Mouse (Mus musculus) kidney, embryonic 15.5 days (tissue): Measurements from ENCODE around the gene Ercc8. TPM values are rescaled to one million over a fixed set of nuclear protein-coding genes. Genes with fewer than 3 reads are reported as not detected.
A peak's percentile ranks its signal among the peaks of the same experiment; 100 is the strongest.

ENCODE experiments used
- ATAC-seq: fragments of 200-750 bp; cut with Nextera tagmentation; replicated peaks from 2 replicates; pipeline ENCODE4 v1.8.0; 2017; ENCODE audit warnings: moderate TSS enrichment; ENCODE audit not compliant: low FRiP score
- H3K27ac ChIP-seq: fragments of 300-500 bp; sonication (generic); 2 replicates; pipeline ENCODE4 v1.5.1; 2015; ENCODE audit warnings: mild to moderate bottlenecking, inconsistent platforms
- H3K27me3 ChIP-seq: fragments of 300-500 bp; sonication (generic); 2 replicates; pipeline ENCODE4 v1.6.1; 2015; ENCODE audit warnings: inconsistent platforms
- H3K36me3 ChIP-seq: fragments of 300-500 bp; sonication (generic); 2 replicates; pipeline ENCODE4 v1.6.1; 2015; ENCODE audit warnings: inconsistent platforms
- H3K4me1 ChIP-seq: fragments of 300-500 bp; sonication (generic); 2 replicates; pipeline ENCODE4 v1.6.1; 2015; ENCODE audit warnings: inconsistent platforms
- H3K4me2 ChIP-seq: fragments of 300-500 bp; sonication (generic); 2 replicates; pipeline ENCODE4 v1.6.1; 2015; ENCODE audit warnings: moderate library complexity, mild to moderate bottlenecking, inconsistent platforms
- H3K4me3 ChIP-seq: fragments of 300-500 bp; sonication (generic); replicated peaks from 2 replicates; pipeline ENCODE4 v1.5.1; 2015; ENCODE audit warnings: mild to moderate bottlenecking, inconsistent platforms
- H3K9ac ChIP-seq: fragments of 300-500 bp; sonication (generic); 2 replicates; pipeline ENCODE4 v1.6.1; 2015; ENCODE audit warnings: mild to moderate bottlenecking, inconsistent platforms
- H3K9me3 ChIP-seq: fragments of 300-500 bp; sonication (generic); replicated peaks from 2 replicates; pipeline ENCODE4 v1.6.1; 2016; ENCODE audit warnings: inconsistent platforms
- WGBS: fragments of 180-500 bp; shearing (Covaris S2); methylation state at CpG from one replicate; pipeline ENCODE4 v1.1.7; 2015; ENCODE audit warnings: mixed read lengths; 5-methylcytosine and 5-hydroxymethylcytosine counted together
- polyA plus RNA-seq: library from polyadenylated mRNA; unstranded; fragments of >200 nt; fragmentation: Nextera tagmentation; extraction: Ambion mirVana; gene quantifications from 2 replicates; pipeline ENCODE4 v1.2.1, GENCODE M21; 2015

Gene Ercc8
- polyA plus RNA-seq, 1 experiment from 2014 or later = 16.7 TPM

- no peak overlapping the region for H3K9ac ChIP-seq
- 71% methylated on average over 2 of the region's 2 CpGs for WGBS
- H3K27me3 ChIP-seq = 0 out of 2 replicates have a peak, but pooled peaks cover 3% of the 10 kb centered on the region
- H3K9me3 ChIP-seq = no peaks in the 10 kb centered on the region
- H3K4me1 ChIP-seq = no peaks in the 10 kb centered on the region
- no peak overlapping the region for H3K4me2 ChIP-seq
- H3K36me3 ChIP-seq = no peaks in the 10 kb centered on the region
- ATAC-seq = no peak
- no peak overlapping the region for H3K27ac ChIP-seq
- no peak overlapping the region for H3K4me3 ChIP-seq
These were observed 48.9 kb downstream of the Ercc8 start for GRCm38 (mm10) chr13:108207447-108207846.

DNA sequence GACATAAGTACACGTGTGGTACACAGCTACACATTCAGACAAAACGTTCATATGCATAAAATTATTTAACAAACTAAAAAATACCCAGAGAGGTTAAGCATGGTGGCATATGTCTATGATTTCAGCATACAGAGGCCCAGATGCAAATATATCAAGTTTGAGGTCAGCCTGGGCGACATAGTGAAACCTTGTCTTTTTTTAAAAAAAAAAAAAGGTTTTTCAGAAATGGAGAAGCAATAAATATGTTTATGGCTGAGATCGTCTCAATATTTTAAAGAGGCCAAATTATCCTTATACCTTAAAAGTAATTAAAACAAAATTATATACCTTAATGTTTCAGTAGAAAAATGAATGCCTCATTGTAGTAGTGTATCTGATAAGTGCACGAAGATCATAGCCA lies 49.6 kb downstream of the Ercc8 start:
- WGBS = 70% methylated on average over 5 of the region's 5 CpGs
- ATAC-seq = no peak
- peaks cover 3% of the 10 kb centered on the region; the same call in 1 of the 2 replicates for H3K27me3 ChIP-seq
- no peak overlapping the region for H3K4me3 ChIP-seq
- H3K36me3 ChIP-seq = no peaks in the 10 kb centered on the region
- H3K9me3 ChIP-seq = no peaks in the 10 kb centered on the region
- H3K9ac ChIP-seq = no peak overlapping the region
- H3K4me2 ChIP-seq = no peak overlapping the region
- no peak overlapping the region for H3K27ac ChIP-seq
- H3K4me1 ChIP-seq = peaks cover 1% of the 10 kb centered on the region; the same call in 1 of the 2 replicates

DNA sequence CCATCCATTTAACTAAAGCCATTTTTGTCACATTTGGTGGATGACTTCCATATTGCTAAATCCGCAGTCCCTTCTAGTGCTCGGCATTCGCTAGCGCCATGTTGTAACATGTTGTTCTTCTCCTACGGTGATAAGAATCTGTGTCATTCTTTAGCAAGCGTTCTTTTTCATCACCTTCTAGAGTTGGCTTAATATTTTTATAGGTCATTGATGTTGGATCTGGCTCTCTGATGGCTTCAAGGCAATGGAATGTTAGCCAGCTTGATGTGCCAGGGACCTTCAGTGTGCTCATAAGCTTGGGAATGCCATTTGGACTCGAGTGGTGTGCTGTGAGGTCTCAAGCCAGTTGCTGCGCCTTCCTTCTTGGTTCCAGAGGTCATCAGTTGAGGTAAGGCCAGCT lies 52.4 kb downstream of the Ercc8 start:
- peaks cover 22% of the 10 kb centered on the region for H3K4me1 ChIP-seq
- H3K27me3 ChIP-seq = peaks cover 27% of the 10 kb centered on the region
- H3K27ac ChIP-seq = no peak overlapping the region
- H3K4me3 ChIP-seq = no peak overlapping the region
- no peaks in the 10 kb centered on the region for H3K9me3 ChIP-seq
- H3K4me2 ChIP-seq = no peak overlapping the region
- ATAC-seq = no peak
- H3K36me3 ChIP-seq = no peaks in the 10 kb centered on the region
- H3K9ac ChIP-seq = no peak overlapping the region
- 91% methylated on average over 8 of the region's 8 CpGs for WGBS

- Histone ChIP-seq H3K9ac (no peak overlapping the region), H3K4me3 (no peak overlapping the region), H3K27me3 (peaks cover 40% of the 10 kb centered on the region), H3K9me3 (no peaks in the 10 kb centered on the region), H3K4me1 (peaks cover 22% of the 10 kb centered on the region), H3K4me2 (no peak overlapping the region), H3K36me3 (no peaks in the 10 kb centered on the region), H3K27ac (peak overlapping the region; percentile 82)
- no peak for ATAC-seq
- WGBS = 42% methylated on average over 5 of the region's 5 CpGs
These were observed 54.0 kb downstream of the Ercc8 start for GRCm38 (mm10) chr13:108212397-108213018.

DNA sequence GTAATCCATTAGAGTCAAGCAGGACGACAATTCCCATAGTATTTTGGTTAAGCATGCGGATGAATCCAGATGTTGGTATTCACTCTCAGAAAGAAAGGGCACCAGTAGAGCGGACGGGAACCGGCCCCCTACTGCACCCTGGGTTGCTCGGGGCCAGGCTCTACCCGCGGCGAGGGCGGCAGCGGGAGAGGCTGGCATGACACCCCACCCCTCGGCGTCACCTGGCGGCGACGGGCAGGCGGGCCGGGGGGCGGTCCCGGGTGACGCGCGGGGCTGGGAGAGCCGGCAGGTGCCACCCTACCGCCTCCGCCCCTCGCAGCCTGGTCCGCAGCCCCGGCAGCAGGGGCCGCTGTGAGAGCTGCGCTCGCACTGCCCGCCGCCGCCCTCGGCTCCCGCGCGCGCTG lies 55.6 kb downstream of the Ercc8 start, which contains the start of gene Elovl7:
TSS of gene Elovl7 (plus strand) at position 324 of the 404 bp plus-strand sequence.
- Histone ChIP-seq H3K27ac (peak within 1 kb of the TSS; percentile 42), H3K9ac (peak within 1 kb of the TSS; percentile 65), H3K27me3 (peaks cover 44% of the 10 kb centered on the region), H3K36me3 (no peaks in the 10 kb centered on the region), H3K4me2 (peak within 1 kb of the TSS; percentile 97), H3K4me3 (peak within 1 kb of the TSS; percentile 72), H3K9me3 (no peaks in the 10 kb centered on the region), H3K4me1 (peaks cover 22% of the 10 kb centered on the region)
- WGBS = under 1% methylated on average over 40 of the region's 40 CpGs
- peak; percentile 98 for ATAC-seq

DNA sequence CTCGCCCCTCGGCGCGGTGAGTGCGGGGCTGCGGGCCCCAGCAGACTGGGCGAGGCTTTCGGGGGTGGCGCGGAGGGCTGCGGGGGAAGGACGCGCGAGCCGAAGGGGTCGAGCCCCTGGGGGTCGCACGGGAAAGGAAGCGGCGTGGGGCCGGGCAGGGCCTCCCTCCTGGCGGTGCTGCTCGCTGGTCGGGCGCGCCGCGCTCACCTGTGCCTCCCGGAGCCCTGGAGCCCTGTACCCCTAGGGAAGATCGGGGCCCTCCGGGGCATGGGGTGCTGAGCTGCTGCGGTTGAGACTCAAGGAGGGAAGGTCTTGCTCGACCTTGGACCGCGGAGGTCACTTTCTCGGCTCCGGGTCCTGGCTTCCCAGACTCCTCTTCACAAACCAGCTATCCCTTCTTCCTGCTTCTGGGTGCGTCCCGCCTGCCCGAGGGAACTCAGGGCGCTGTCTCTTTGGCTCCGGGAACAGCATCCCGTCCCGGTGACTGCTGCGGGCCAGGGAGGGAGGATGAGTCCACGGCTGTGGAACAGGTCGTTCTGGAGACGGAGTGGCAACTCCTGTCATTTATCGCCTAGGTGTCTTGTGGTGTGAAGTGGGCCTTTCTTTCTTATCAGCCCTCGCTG lies 56.1 kb downstream of the Ercc8 start:
- Histone ChIP-seq H3K4me1 (peaks cover 22% of the 10 kb centered on the region), H3K27me3 (peaks cover 44% of the 10 kb centered on the region), H3K4me3 (peak overlapping the region; percentile 72), H3K9me3 (no peaks in the 10 kb centered on the region), H3K36me3 (no peaks in the 10 kb centered on the region), H3K4me2 (peak overlapping the region; percentile 97), H3K9ac (peak overlapping the region; percentile 65), H3K27ac (no peak overlapping the region)
- peak; percentile 78 for ATAC-seq
- WGBS = under 1% methylated on average over 38 of the region's 50 CpGs

DNA sequence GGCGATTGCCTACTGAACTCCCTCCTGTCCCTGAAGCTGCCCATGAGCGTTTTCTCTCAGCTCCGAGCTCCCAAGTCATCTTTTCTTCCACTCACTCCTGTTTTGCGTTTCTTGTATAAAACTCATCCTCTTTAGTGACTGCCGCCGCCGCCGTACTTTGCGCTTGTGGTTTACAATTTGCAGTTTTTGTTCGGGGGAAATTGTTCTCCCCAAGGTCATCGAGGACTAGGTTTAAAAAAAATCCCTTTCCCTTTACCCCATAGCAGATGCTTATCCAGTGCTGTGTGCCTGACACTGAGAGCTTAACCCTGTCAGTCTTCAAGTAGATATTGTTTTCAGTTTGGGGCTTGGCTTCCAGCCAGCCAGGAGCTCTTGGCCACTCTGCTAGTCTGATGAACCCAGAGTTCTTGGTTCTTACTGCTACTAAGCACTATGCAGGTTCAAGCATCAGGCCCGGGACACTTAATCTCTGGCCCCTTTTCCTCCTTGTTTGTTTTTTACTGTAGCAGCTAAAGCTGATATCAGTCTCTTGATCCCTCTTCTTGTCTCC lies 56.8 kb downstream of the Ercc8 start:
- WGBS = 2% methylated on average over 12 of the region's 12 CpGs
- no peak for ATAC-seq
- Histone ChIP-seq H3K4me3 (peak overlapping the region; percentile 72), H3K4me2 (peak overlapping the region; percentile 97), H3K36me3 (no peaks in the 10 kb centered on the region), H3K4me1 (peaks cover 22% of the 10 kb centered on the region), H3K9me3 (no peaks in the 10 kb centered on the region), H3K27ac (no peak overlapping the region), H3K27me3 (peaks cover 44% of the 10 kb centered on the region), H3K9ac (peak overlapping the region; percentile 65)

DNA sequence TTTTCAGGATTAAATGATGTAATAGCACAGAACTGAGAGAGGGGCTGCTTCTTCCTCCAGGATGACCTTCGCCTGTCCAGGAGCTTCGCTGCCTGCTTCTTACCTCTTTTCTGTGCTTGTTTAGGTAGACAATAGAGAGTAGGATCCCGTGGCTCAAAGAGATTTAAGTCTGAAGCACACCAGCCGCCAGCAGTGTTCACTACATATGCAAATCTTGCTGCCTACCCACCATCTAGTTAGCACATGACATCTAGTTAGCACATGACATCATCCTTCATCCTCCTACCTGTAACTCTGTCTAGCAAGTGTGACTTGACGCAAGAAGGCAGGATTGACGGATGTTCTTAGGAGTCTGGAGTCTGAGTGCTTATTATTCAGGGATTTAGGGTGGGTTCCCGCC lies 61.2 kb downstream of the Ercc8 start:
- Histone ChIP-seq H3K4me1 (peaks cover 8% of the 10 kb centered on the region), H3K4me2 (no peak overlapping the region), H3K9me3 (no peaks in the 10 kb centered on the region), H3K36me3 (no peaks in the 10 kb centered on the region), H3K27ac (no peak overlapping the region), H3K27me3 (peaks cover 28% of the 10 kb centered on the region), H3K4me3 (no peak overlapping the region), H3K9ac (no peak overlapping the region)
- WGBS = 75% methylated on average over 7 of the region's 7 CpGs
- ATAC-seq = no peak

DNA sequence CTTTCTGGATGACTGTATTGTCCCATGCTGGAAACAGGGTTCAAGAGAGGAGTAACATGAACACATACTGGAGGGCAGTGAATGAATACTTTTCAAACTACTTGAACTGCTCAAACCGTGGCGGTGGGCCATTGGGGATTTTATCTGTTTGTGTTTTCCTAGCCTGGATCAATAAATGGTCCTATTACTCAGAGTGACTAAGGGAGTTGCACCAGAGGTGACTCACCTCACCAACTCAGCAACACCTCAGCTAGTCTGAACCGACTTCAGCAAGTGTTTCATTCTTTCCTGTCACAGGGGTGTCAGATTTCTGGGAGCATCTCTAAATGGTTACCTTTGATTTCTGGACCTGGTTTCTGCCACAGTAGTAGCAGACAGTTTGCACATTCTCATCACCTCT lies 70.7 kb downstream of the Ercc8 start:
- Histone ChIP-seq H3K27ac (0 out of 2 replicates have a peak overlapping the region, but pooled peaks have one; percentile 45), H3K4me2 (no peak overlapping the region), H3K4me1 (0 out of 2 replicates have a peak, but pooled peaks cover 5% of the 10 kb centered on the region), H3K9ac (no peak overlapping the region), H3K9me3 (no peaks in the 10 kb centered on the region), H3K36me3 (no peaks in the 10 kb centered on the region), H3K4me3 (no peak overlapping the region), H3K27me3 (no peaks in the 10 kb centered on the region)
- no peak for ATAC-seq
- 56% methylated on average over 3 of the region's 3 CpGs for WGBS

DNA sequence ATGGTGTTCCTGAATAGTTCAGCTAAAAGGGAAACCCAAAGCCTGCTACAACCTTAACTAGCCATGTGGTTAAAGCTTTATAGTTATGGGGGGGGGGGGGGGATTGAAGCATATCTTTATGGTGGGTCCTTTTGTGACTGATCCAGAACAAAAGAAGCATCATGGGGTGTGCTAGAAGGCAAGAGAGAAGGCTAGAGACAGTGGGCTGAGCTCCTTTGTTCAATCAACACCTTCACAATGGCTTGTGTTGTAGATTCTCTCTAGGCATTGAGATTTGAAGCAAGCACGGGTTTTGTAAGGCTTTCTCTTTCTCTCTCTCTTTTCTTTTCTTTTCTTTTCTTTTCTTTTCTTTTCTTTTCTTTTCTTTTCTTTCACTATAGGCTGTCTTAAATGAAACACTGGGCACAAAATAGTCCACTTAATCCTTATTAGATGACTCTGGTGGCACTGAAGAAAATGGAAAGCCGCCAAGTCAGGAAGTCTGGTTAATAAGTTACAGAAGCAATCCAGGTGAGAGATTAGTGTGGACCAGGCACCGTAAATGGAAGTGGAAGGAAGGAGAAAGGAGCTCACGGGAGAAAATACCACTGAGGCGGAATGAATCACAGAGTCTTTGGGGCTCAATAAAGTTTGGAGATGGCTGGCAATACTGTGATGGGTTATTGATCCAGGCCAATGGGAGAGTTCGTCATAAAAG lies 71.3 kb downstream of the Ercc8 start:
- peak; percentile 77 for ATAC-seq
- Histone ChIP-seq H3K4me1 (0 out of 2 replicates have a peak, but pooled peaks cover 5% of the 10 kb centered on the region), H3K36me3 (no peaks in the 10 kb centered on the region), H3K4me3 (no peak overlapping the region), H3K9ac (no peak overlapping the region), H3K4me2 (no peak overlapping the region), H3K27ac (0 out of 2 replicates have a peak overlapping the region, but pooled peaks have one; percentile 45), H3K27me3 (no peaks in the 10 kb centered on the region), H3K9me3 (no peaks in the 10 kb centered on the region)
- WGBS = 70% methylated on average over 6 of the region's 6 CpGs

DNA sequence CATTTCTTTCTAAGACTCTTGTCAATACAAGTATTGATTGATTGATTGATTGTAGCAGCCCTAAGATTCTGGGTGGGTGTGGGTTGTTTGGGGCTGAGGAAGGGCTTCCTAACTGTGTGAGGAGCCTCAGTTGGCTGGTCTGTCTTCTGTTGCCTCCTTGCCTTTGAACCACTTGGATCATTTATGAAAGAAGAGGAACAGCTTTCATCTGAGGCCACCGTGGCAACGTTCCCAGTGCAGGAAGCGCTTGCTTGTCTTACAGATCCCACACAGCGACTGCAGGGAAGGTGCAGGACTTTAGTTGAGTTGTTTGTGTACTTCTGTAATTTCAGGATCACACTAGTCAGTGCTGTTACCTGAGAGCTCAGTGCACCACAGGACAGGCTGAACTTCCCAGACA lies 81.5 kb downstream of the Ercc8 start:
- no peak for ATAC-seq
- H3K9ac ChIP-seq = no peak overlapping the region
- H3K9me3 ChIP-seq = no peaks in the 10 kb centered on the region
- H3K27me3 ChIP-seq = no peaks in the 10 kb centered on the region
- peaks cover 7% of the 10 kb centered on the region for H3K4me1 ChIP-seq
- no peak overlapping the region for H3K4me2 ChIP-seq
- H3K27ac ChIP-seq = no peak overlapping the region
- no peak overlapping the region for H3K4me3 ChIP-seq
- H3K36me3 ChIP-seq = no peaks in the 10 kb centered on the region
- 62% methylated on average over 4 of the region's 4 CpGs for WGBS

DNA sequence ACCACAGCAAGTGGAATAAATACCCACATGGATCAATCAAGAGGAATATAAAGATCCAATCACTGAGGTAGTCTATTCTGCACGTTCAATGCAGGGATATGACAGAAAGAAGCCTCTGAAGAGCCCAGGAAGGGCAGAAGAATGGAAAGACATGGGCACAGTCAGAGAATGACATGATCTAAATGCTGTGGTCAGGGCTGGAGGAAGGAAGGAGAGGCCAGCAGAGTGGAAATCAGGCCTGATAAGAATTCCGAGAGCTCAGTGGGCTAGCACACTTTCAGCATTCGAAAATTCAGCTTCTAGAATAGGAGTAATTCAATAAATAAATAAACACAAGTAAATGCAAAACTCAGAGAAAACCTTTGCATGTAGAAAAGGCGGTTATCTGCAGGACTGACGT lies 83.2 kb downstream of the Ercc8 start:
- Histone ChIP-seq H3K4me2 (no peak overlapping the region), H3K27me3 (no peaks in the 10 kb centered on the region), H3K27ac (no peak overlapping the region), H3K4me1 (peaks cover 7% of the 10 kb centered on the region), H3K4me3 (no peak overlapping the region), H3K36me3 (no peaks in the 10 kb centered on the region), H3K9me3 (no peaks in the 10 kb centered on the region), H3K9ac (no peak overlapping the region)
- no peak for ATAC-seq
- 78% methylated on average over 5 of the region's 5 CpGs for WGBS
